Mouse (Mus musculus): ENCODE measurements around the gene Gm7298.
"Not testable (repeated sequence)": the region's sequence is repeated elsewhere in the genome, so short reads cannot be mapped to it uniquely, and the experiment has no call there.

Gm7298 gene

DNA sequence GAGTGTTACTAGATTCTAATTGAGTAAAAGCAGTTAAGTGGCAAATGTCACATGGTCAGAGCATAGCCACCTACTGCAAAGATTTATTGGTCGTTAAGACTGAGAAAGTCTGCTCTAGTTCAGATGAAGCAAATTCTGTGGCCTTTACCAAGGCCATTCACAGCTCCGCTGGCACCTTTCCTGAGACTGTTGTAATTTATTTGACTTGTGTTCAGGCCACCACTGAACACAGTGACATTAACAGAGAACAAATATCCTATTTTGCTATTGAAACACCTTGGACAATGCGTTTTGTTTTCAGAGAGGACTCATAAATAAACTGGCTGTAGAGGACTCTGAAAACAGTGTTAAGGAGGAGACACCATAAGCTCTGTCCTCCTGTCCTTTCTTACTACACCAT, at the start of gene Gm7298:
Gene Gm7298, plus strand, starts transcription at position 301 of the 400 bp plus-strand sequence.
- no peak for DNase-seq (ENCODE audit: low spot score)

DNA sequence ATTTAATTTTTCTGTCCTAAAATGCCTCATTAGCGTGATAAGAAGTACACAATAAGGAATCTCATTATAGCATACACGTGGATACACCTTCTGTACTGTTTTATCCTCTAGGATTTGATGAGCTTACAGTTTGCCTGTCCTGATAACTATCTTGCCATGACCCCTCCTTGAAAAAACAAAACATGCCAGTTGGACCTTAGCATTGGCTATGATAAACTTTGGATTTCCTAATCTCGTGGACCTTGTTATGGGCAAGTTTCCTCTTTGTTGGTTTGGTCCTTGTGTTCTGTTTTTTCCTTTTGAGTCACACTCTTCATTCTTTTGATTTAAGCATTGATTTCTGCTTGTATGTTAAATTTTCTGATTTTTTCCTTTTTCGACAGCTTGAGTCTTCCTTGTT, 95.3 kb downstream of the Gm7298 start:
- no peak for DNase-seq (ENCODE audit: low spot score)

DNA sequence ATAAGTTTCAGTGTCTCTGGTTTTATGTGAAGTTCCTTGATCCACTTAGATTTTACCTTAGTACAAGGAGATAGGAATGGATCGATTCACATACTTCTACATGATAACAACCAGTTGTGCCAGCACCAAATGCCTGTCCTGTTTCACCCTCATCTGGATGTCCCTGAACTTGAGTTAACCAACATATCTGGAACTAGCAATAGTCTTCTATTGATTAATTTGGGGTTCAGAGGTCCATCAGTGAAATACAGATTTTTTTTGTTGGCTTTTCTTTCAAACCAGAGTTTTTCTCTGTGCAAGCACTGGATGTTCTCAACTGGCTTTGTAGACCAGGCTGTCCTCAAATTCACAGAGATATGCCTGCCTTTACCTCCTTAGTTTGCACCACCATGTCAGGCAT, 103.6 kb downstream of the Gm7298 start:
- DNase-seq (ENCODE audit: low spot score), result no peak

DNA sequence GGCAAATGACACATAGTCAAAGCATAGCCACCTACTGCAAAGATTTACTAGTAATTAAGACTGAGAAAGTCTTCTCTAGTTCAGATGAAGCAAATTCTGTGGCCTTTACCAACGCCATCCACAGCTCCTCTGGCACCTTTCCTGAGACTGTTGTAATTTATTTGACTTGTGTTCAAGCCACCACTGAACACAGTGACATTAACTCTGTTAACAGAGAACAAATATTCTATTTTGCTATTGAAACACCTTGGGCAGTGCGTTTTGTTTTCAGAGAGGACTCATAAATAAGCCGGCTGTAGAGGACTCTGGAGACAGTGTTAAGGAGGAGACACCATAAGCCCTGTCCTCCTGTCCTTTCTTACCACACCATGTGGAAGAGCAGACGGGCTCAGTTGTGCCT, 105.5 kb downstream of the Gm7298 start, which contains the start of gene Mug1:
Gene Mug1, plus strand, starts transcription at position 271 of the 400 bp plus-strand sequence.
- DNase-seq (ENCODE audit: low spot score), result not testable (repeated sequence)
